Mouse (Mus musculus): ENCODE data around the gene Olfr221.

DNA sequence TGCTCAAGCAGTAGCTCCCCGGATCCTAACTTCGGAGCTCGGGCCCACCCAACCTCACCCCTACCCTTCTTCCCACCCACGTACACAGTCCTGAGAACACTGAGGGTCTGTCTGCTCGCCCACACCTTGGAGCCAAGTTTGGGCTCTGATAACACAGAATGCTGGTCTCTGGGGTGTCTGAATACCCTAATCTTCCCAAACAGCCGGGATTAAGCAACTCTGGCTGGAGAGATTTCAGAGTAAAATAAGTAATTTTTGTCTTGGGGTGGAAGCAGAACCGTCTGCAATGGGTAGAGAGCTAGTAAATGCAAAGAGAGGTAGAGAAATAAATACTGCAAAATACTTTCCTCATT lies 56.1 kb downstream of the Olfr221 start:
- no peak for TF ChIP-seq CTCF (IDR thresholded peaks at IDR 0.05; ENCODE audit: insufficient read depth, low read depth, low read length)
- no peak for TF ChIP-seq POLR2A (IDR thresholded peaks at IDR 0.05; ENCODE audit: insufficient read depth, low read depth, low read length)

Data from olfactory bulb, adult 2 months (tissue).